In the genomic region with DNA sequence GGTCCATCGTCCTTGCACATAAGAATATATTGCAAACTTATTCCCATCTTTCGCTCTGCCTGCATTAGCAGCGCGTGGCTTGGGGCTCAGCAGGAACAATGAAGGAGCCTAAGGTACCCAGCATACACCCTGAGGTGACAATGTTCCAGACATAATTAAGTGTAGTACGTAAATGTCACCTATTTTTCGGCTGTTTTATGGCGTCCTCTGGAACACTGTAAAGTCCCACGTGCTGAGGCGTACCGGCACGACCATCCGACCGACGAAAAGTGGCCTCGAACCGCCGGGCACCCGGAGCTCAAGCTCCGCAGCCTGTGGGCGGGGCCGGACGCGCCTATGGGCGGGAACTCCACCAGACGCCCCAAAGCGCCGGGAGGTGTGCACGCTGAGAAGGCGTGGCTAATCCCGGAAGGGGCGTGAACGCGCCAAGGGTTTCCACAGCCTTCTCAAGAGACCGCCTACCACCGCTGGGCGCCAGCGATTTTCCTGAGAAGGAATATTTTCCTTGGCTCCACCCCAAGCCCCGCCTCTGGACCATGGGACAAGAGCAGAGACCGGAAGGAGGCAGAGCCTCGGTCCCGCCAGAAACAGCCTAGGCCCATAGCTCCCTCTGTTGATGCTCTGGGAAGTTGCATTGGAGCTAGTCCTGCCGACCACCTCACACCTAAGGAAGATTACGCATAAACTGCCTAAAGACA, we compare ENCODE assay signal across 1 mouse cellular context.
TF ChIP-seq lines count a peak whose summit lies in the region.

Gene Srl, minus strand, starts transcription at position 316 of the 698 bp plus-strand sequence.

TF ChIP-seq in myocyte, 11 proteins besides CTCF, POLR2A, EP300 and RAD21 (continued from another document):
- no peak for TF ChIP-seq REST (IDR thresholded peaks at IDR 0.05; ENCODE audit: insufficient read depth, insufficient read length)
- TF ChIP-seq TCF3 (IDR thresholded peaks at IDR 0.05; ENCODE audit: insufficient read length, low read depth): no peak
- TF ChIP-seq MAX (IDR thresholded peaks at IDR 0.05; ENCODE audit: low read depth): no peak
